Mouse (Mus musculus) forebrain, postnatal 0 days (tissue): ENCODE measurements at regions not wholly inside any gene's neighbourhood (a gene's known extent, or its start where the extent isn't known, plus 50 kb on each side); places are given as distances from the start of the nearest gene placed in this dataset.

Experiments
- ATAC-seq: fragments of 200-750 bp; cut with Nextera tagmentation; 2 replicates; pipeline ENCODE4 v1.8.0; 2017; ENCODE audit warnings: mild to moderate bottlenecking, moderate library complexity
- DNase-seq: peaks from one replicate; pipeline ENCODE4 v3.0.0-alpha.2; 2015
- H3K27ac ChIP-seq: fragments of 300-500 bp; sonication (generic); 2 replicates; pipeline ENCODE4 v1.5.1; 2014; ENCODE audit warnings: low read depth, mild to moderate bottlenecking, antibody characterized with exemption, low read length, moderate library complexity, mixed read lengths
- H3K27me3 ChIP-seq: fragments of 300-500 bp; sonication (generic); 2 replicates; pipeline ENCODE4 v1.6.1; 2014; ENCODE audit warnings: mild to moderate bottlenecking, low read length, mixed read lengths; ENCODE audit not compliant: insufficient read depth
- H3K36me3 ChIP-seq: fragments of 300-500 bp; sonication (generic); 2 replicates; pipeline ENCODE4 v1.6.1; 2014; ENCODE audit warnings: mild to moderate bottlenecking, moderate library complexity; ENCODE audit not compliant: insufficient read depth
- H3K4me1 ChIP-seq: fragments of 300-500 bp; sonication (generic); 2 replicates; pipeline ENCODE4 v1.6.1; 2014; ENCODE audit warnings: antibody characterized with exemption; ENCODE audit not compliant: insufficient read depth
- H3K4me2 ChIP-seq: fragments of 300-500 bp; sonication (generic); 2 replicates; pipeline ENCODE4 v1.6.1; 2014; ENCODE audit warnings: low read depth, mild to moderate bottlenecking, moderate library complexity
- H3K4me3 ChIP-seq: fragments of 300-500 bp; sonication (generic); 2 replicates; pipeline ENCODE4 v1.5.1; 2014; ENCODE audit warnings: low read depth, low read length, mixed read lengths
- H3K9ac ChIP-seq: fragments of 300-500 bp; sonication (generic); 2 replicates; pipeline ENCODE4 v1.6.1; 2014; ENCODE audit warnings: mild to moderate bottlenecking
- H3K9me3 ChIP-seq: fragments of 300-500 bp; sonication (generic); 2 replicates; pipeline ENCODE4 v1.6.1; 2016; ENCODE audit warnings: low read length
- CTCF ChIP-seq: sonication (generic); IDR thresholded peaks from 2 replicates; pipeline ENCODE4 v1.5.1; 2016; ENCODE audit warnings: antibody characterized with exemption, control low read depth, low read depth
- WGBS: fragments of 180-500 bp; shearing (Covaris S2); extraction: QIAGEN DNeasy Blood & Tissue Kit; methylation state at CpG from one replicate; pipeline ENCODE4 v1.1.7; 2014; 5-methylcytosine and 5-hydroxymethylcytosine counted together

- H3K9me3 ChIP-seq, result no peaks in the 10 kb centered on the region
- no peaks in the 10 kb centered on the region for H3K36me3 ChIP-seq
- no peak overlapping the region for H3K4me2 ChIP-seq
- DNase-seq, result no peak
- no peak overlapping the region for H3K9ac ChIP-seq
- 51% methylated on average over 3 of the region's 3 CpGs for WGBS
- no peak for ATAC-seq
- no peaks in the 10 kb centered on the region for H3K27me3 ChIP-seq
- no peak overlapping the region for H3K27ac ChIP-seq
- no peak overlapping the region for H3K4me3 ChIP-seq
- no peak for TF ChIP-seq CTCF
- H3K4me1 ChIP-seq, result no peaks in the 10 kb centered on the region
Measured at GRCm38 (mm10) chr16:7795561-7795960, 629.4 kb downstream of the Tmem114 start.

GRCm38 (mm10) chr16:7792521-7792920 is 632.4 kb downstream of the Tmem114 start:
- WGBS, result 72% methylated on average over 3 of the region's 3 CpGs
- Histone ChIP-seq H3K27ac (no peak overlapping the region), H3K4me2 (no peak overlapping the region), H3K27me3 (no peaks in the 10 kb centered on the region), H3K36me3 (no peaks in the 10 kb centered on the region), H3K9ac (no peak overlapping the region), H3K4me1 (no peaks in the 10 kb centered on the region; the same call in 1 of the 2 replicates), H3K9me3 (no peaks in the 10 kb centered on the region), H3K4me3 (no peak overlapping the region)
- DNase-seq, result peak; percentile 13
- no peak for TF ChIP-seq CTCF
- no peak for ATAC-seq

- WGBS, result 37% methylated on average over 4 of the region's 4 CpGs
- no peak overlapping the region for H3K4me2 ChIP-seq
- no peak for DNase-seq
- ATAC-seq, result no peak
- TF ChIP-seq CTCF, result no peak
- H3K27me3 ChIP-seq, result no peaks in the 10 kb centered on the region
- H3K4me1 ChIP-seq, result no peaks in the 10 kb centered on the region; the same call in 1 of the 2 replicates
- no peaks in the 10 kb centered on the region for H3K9me3 ChIP-seq
- H3K27ac ChIP-seq, result no peak overlapping the region
- H3K9ac ChIP-seq, result no peak overlapping the region
- H3K4me3 ChIP-seq, result no peak overlapping the region
- H3K36me3 ChIP-seq, result no peaks in the 10 kb centered on the region
Measured at GRCm38 (mm10) chr16:7790260-7790659, 634.7 kb downstream of the Tmem114 start.

GRCm38 (mm10) chr16:7788209-7788608 is 636.7 kb downstream of the Tmem114 start:
- Histone ChIP-seq H3K4me1 (no peaks in the 10 kb centered on the region; the same call in 1 of the 2 replicates), H3K9ac (no peak overlapping the region), H3K36me3 (no peaks in the 10 kb centered on the region), H3K27ac (no peak overlapping the region), H3K4me2 (no peak overlapping the region), H3K4me3 (no peak overlapping the region), H3K27me3 (no peaks in the 10 kb centered on the region), H3K9me3 (no peaks in the 10 kb centered on the region)
- TF ChIP-seq CTCF, result no peak
- ATAC-seq (peak; percentile 85), DNase-seq (peak; percentile 89)
- WGBS, result 54% methylated on average over 2 of the region's 2 CpGs

GRCm38 (mm10) chr16:7781506-7781905 is 643.4 kb downstream of the Tmem114 start:
- H3K27me3 ChIP-seq, result no peaks in the 10 kb centered on the region
- DNase-seq (no peak), ATAC-seq (no peak)
- 93% methylated on average over 2 of the region's 2 CpGs for WGBS
- no peak overlapping the region for H3K4me3 ChIP-seq
- H3K27ac ChIP-seq, result no peak overlapping the region
- H3K9me3 ChIP-seq, result no peaks in the 10 kb centered on the region
- no peaks in the 10 kb centered on the region for H3K4me1 ChIP-seq
- TF ChIP-seq CTCF, result no peak
- no peak overlapping the region for H3K9ac ChIP-seq
- no peaks in the 10 kb centered on the region for H3K36me3 ChIP-seq
- no peak overlapping the region for H3K4me2 ChIP-seq

GRCm38 (mm10) chr16:7775635-7776034 is 649.3 kb downstream of the Tmem114 start:
- 90% methylated on average over 3 of the region's 3 CpGs for WGBS
- H3K36me3 ChIP-seq, result no peaks in the 10 kb centered on the region
- TF ChIP-seq CTCF, result no peak
- H3K4me3 ChIP-seq, result no peak overlapping the region
- H3K9me3 ChIP-seq, result no peaks in the 10 kb centered on the region
- no peaks in the 10 kb centered on the region for H3K4me1 ChIP-seq
- no peak overlapping the region for H3K4me2 ChIP-seq
- no peaks in the 10 kb centered on the region for H3K27me3 ChIP-seq
- DNase-seq (no peak), ATAC-seq (no peak)
- H3K27ac ChIP-seq, result no peak overlapping the region
- no peak overlapping the region for H3K9ac ChIP-seq

GRCm38 (mm10) chr16:7768433-7768832 is 656.5 kb downstream of the Tmem114 start:
- H3K4me3 ChIP-seq, result no peak overlapping the region
- no peaks in the 10 kb centered on the region for H3K4me1 ChIP-seq
- no peaks in the 10 kb centered on the region for H3K27me3 ChIP-seq
- no peak overlapping the region for H3K27ac ChIP-seq
- no peak overlapping the region for H3K9ac ChIP-seq
- H3K9me3 ChIP-seq, result no peaks in the 10 kb centered on the region
- H3K36me3 ChIP-seq, result no peaks in the 10 kb centered on the region
- DNase-seq (no peak), ATAC-seq (no peak)
- 90% methylated on average over 1 of the region's 1 CpGs for WGBS
- no peak for TF ChIP-seq CTCF
- H3K4me2 ChIP-seq, result no peak overlapping the region

DNA sequence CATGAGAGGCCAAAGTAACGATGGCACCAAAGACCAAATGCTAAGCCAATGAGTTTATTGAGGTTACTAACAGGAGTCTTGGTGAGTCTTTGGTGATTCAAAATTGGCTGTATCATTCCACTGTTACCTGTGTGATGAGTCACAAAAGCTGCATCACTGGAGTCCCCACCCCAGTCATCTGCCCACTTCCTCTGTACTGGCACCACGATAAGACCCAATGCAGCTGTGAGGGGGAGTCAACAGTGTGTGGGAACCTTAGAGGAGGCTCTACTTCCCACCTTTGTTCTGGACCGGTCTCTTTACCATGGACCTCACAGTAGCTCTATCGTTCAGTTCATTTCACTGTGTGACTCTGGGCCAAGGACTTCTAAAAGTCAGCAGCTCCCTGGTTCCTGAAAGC is 657.2 kb downstream of the Tmem114 start:
- 92% methylated on average over 4 of the region's 4 CpGs for WGBS
- H3K36me3 ChIP-seq, result no peaks in the 10 kb centered on the region

More for the DNA sequence above, 657.2 kb downstream of the Tmem114 start:
- H3K9ac ChIP-seq, result no peak overlapping the region
- ATAC-seq, result no peak
- H3K4me2 ChIP-seq, result no peak overlapping the region
- no peak overlapping the region for H3K27ac ChIP-seq
- DNase-seq, result no peak
- no peak for TF ChIP-seq CTCF
- H3K9me3 ChIP-seq, result no peaks in the 10 kb centered on the region
- no peaks in the 10 kb centered on the region for H3K4me1 ChIP-seq
- H3K4me3 ChIP-seq, result no peak overlapping the region
- H3K27me3 ChIP-seq, result no peaks in the 10 kb centered on the region
